Mouse (Mus musculus): ENCODE results near the gene Gm21885.

GRCm38 (mm10) chr11:94233405-94233804 lies 48.3 kb upstream of the Gm21885 start:
- TF ChIP-seq POLR2A (IDR thresholded peaks at IDR 0.05; ENCODE audit: low read depth, low read length): no peak
- no peak for TF ChIP-seq CTCF (IDR thresholded peaks at IDR 0.05; ENCODE audit: extremely low read depth, insufficient read length, insufficient replicate concordance, low read depth, low read length)

Measured in small intestine, adult 2 months (tissue).